Mouse (Mus musculus) skeletal muscle tissue, postnatal 0 days (tissue): ENCODE data around the gene Serpinb6e. TPM values are rescaled to one million over a fixed set of nuclear protein-coding genes. Genes with fewer than 3 reads are reported as not detected.

Source experiments
- polyA plus RNA-seq: library from polyadenylated mRNA; unstranded; fragments of >200 nt; fragmentation: Nextera tagmentation; extraction: Ambion mirVana; gene quantifications from 2 replicates; pipeline ENCODE4 v1.2.1, GENCODE M21; 2015

Gene Serpinb6e
- polyA plus RNA-seq: not detected in 2 replicates

GRCm38 (mm10) chr13:33843308-33843707, at the start of gene Serpinb6e:
Gene Serpinb6e (minus strand): TSS chr13:33843408.

Other genes with a start within 250 kb of the Serpinb6e start
- not detected in 2 replicates for gene Serpinb6d, start 182.0 kb downstream of the Serpinb6e start, polyA plus RNA-seq
- gene Serpinb6c, start 62.3 kb upstream of the Serpinb6e start, polyA plus RNA-seq: 0.28 and 0.45 TPM in 2 replicates
- 17.5 and 17.9 TPM in 2 replicates for gene Nqo2, start 121.3 kb upstream of the Serpinb6e start, polyA plus RNA-seq
- gene Ripk1, start 159.0 kb upstream of the Serpinb6e start, polyA plus RNA-seq: 6.3 and 8.0 TPM in 2 replicates
- gene Serpinb6a, start 159.4 kb upstream of the Serpinb6e start, polyA plus RNA-seq: 63.8 and 73.4 TPM in 2 replicates
- gene Bphl, start 194.2 kb upstream of the Serpinb6e start, polyA plus RNA-seq: 45.2 and 46.5 TPM in 2 replicates
- gene Tubb2a, start 234.6 kb upstream of the Serpinb6e start, polyA plus RNA-seq: 83.9 and 116 TPM in 2 replicates